Mouse (Mus musculus) c-Kit-negative CD71-positive TER-119-positive erythroid progenitor cells, embryonic 14.5 days (primary cell): ENCODE measurements around the gene Asic4.
A peak's percentile ranks its signal among the peaks of the same experiment; 100 is the strongest.

ENCODE experiments used
- DNase-seq: peaks from one replicate; pipeline ENCODE4 v3.0.0-alpha.2; 2013; ENCODE audit warnings: low read depth, low spot score

Gene Asic4

GRCm38 (mm10) chr1:75450314-75451005 lies at the start of gene Asic4:
Asic4 (plus strand) TSS chr1:75450436.
- no peak for DNase-seq

DNA sequence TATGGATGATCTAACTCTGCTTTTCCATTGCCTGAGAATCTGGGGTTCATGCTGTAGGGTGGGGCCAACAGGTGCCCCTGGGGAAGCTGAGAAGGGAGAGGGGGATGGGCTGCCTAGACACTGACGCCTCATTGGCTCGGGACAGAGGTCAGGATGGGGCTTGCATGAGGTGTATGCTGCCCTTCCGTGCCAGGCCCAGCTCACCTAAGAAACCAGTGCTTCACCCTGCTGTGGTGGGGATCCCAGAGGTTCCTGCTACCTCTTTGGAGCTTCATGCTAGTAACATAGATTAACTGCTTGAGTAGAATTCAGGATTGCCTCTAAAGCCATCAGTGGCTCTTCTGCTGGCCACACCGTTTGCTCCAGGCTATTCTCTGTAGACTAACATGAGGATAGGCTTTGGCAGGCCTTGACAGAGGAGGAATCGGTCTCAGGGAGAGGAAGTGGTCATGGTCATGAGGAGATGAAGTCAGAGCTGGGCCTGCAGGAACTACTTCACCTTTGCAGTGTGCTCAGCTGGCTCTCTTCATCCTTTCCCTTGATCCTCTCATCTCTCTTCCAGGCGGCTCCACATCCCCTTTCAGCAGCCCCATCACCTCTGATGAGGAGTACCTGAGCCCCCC lies 49.6 kb upstream of the Asic4 start:
- DNase-seq: no peak

- no peak for DNase-seq
Measured at GRCm38 (mm10) chr1:75405547-75405946, 44.7 kb upstream of the Asic4 start.

GRCm38 (mm10) chr1:75406173-75406572 lies 44.1 kb upstream of the Asic4 start:
- no peak for DNase-seq

- DNase-seq: no peak
Measured at GRCm38 (mm10) chr1:75407056-75407455, 43.2 kb upstream of the Asic4 start.

DNA sequence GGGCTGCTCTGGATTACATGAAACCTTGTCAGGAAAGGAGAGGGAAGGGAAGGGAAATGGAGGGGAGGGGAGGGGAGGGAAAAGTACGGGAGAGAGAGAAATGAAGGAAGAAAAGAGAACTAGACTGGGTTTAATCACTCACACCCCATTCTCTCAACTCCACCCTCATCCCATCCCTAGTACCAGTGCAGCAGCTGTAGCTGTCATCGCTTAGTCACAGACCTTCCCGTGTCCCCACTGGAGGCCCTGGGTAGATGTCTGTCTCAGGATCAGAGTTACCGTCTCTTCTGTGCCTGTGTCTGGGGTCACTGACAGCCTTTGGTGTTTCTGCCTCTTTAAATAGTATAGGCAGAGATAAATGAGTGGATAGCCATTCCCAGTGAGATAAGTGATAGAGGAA lies 42.0 kb upstream of the Asic4 start:
- DNase-seq: no peak

GRCm38 (mm10) chr1:75409950-75410349 lies 40.3 kb upstream of the Asic4 start:
- no peak for DNase-seq

DNA sequence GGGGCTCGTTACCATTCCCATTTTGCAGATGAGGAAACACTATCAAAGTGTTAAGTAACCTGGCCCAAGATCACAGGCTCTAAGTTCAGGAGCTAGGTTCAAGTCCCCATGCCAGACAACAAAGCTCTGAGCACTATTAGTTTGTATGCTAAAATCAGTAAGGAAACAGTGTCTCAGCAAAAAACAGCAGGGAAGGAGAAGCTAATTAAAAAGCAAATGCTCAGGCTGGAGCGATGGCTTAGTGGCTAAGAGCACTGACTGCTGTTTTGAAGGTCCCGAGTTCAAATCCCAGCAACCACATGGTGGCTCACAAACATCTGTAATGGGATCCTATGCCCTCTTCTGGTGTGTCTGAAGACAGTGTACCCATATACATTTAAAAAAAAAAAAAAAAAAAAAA lies 38.0 kb upstream of the Asic4 start:
- no peak for DNase-seq

GRCm38 (mm10) chr1:75413749-75414148 lies 36.5 kb upstream of the Asic4 start:
- DNase-seq: no peak

DNA sequence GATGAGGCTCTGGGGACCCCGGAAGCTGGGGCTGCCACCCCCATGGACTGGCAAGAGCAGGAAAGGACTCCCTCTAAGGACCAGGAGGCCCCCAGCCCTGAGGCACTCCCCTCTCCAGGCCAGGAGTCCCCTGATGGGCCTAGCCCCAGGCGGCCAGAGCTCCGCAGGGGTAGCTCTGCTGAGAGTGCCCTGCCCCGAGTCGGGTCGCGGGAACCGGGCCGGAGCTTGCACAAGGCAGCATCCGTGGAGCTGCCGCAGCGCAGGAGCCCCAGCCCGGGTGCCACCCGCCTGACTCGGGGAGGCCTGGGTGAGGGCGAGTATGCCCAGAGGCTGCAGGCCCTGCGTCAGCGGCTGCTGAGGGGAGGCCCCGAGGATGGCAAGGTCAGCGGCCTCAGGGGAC lies 28.4 kb upstream of the Asic4 start:
- no peak for DNase-seq

DNA sequence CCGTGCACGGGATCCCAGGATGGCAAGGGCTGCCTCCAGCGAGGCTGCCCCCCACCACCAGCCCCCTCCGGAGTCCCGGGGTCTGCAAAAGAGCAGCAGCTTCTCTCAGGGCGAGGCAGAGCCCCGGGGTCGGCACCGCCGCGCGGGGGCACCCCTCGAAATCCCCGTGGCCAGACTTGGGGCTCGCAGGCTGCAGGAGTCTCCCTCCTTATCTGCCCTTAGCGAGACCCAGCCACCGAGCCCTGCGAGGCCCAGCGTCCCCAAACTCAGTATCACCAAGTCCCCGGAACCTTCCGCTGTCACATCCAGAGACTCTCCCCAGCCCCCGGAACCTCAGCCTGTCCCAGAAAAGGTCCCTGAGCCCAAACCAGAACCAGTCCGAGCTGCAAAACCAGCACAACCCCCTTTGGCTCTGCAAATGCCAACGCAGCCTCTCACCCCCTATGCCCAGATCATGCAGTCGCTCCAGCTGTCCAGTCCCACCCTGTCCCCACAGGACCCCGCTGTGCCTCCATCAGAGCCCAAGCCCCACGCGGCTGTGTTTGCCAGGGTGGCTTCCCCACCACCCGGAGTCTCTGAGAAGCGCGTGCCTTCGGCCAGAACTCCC lies 27.9 kb upstream of the Asic4 start:
- no peak for DNase-seq

DNA sequence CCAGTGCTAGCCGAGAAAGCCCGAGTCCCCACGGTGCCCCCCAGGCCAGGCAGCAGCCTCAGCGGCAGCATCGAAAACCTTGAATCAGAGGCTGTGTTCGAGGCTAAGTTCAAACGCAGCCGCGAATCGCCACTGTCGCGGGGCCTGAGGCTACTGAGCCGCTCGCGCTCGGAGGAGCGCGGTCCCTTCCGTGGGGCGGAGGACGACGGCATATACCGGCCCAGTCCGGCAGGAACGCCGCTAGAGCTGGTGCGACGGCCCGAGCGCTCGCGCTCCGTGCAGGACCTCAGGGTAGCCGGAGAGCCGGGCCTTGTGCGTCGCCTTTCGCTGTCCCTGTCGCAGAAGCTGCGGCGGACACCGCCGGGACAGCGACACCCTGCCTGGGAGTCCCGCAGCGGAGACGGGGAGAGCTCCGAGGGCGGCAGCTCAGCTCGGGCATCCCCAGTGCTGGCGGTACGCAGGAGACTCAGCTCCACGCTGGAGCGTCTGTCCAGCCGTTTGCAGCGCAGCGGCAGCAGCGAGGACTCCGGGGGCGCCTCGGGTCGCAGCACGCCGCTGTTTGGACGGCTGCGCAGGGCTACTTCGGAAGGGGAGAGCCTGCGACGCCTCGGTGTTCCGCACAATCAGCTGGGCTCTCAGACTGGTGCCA lies 27.3 kb upstream of the Asic4 start:
- no peak for DNase-seq

GRCm38 (mm10) chr1:75423780-75424390 lies 26.4 kb upstream of the Asic4 start:
- no peak for DNase-seq

DNA sequence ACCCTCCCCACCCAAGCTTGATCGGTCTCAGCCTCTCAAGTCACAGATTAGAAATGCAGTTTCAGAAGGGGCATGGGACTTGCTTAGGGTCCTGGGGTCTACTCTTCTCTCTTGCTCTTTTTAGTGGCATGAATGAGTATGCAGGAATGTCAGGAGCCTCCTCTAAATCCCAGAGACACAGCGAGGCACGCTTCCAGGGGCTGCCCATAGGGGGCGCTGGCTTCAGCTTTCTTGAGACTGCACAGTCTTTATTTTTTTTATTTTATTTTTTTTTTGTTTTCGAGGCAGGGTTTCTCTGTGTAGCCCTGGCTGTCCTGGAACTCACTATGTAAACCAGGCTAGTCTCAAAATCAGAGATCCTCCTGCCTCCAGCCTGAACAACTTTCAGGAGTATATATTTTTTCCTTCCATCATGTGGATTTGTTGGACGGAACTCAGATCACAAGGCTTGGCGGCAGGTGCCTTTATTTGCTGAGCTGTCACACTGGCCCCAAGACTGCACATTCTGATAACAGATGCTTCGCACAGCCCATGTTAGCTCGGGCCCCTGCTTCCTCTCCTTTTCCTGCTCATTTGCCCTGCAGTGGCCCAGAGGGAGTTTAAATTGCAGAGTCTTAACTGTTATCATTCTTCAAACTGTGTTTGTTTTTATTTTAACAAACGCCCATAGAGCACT lies 24.3 kb upstream of the Asic4 start:
- DNase-seq: no peak

- peak; percentile 26 for DNase-seq
Measured at GRCm38 (mm10) chr1:75435475-75436328, 14.5 kb upstream of the Asic4 start, which contains the start of gene Gmppa. Gmppa (plus strand) TSS chr1:75435930.

DNA sequence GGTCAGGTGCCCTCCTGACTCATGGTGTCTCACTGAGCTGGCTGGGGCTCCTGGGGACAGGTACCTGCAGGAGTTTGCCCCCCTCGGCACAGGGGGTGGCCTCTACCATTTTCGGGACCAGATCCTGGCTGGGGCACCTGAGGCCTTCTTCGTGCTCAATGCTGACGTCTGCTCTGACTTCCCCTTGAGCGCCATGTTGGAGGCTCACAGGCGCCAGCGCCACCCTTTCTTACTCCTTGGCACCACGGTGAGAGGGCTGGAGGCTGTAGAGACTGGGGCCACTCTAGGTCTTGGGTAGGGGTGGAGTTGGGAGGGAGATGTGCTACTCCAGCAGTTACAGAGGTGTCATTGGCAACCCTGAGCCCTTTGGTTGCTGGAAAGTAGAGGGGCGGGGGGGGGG lies 11.5 kb upstream of the Asic4 start:
- DNase-seq: no peak

DNA sequence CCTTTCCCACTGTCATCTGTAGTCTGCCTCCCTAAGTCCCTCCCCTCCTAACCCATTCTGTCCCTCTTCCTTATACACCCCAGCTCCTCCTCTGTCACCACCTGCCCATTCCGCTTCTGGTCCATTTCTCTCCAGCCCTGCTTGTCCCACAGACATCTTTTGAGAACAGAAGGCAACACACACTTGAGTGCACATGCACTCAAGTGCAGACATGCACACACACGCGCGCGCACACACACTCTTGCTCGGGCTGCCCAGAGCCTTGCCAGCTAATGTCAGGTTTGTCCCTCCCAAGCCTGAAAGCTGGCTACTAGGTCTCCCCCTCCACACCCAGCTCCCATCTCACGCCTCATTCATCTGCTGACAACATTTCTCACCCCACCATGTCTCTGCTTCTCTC lies 9.6 kb upstream of the Asic4 start:
- no peak for DNase-seq

GRCm38 (mm10) chr1:75441471-75441996 lies 8.7 kb upstream of the Asic4 start:
- no peak for DNase-seq

DNA sequence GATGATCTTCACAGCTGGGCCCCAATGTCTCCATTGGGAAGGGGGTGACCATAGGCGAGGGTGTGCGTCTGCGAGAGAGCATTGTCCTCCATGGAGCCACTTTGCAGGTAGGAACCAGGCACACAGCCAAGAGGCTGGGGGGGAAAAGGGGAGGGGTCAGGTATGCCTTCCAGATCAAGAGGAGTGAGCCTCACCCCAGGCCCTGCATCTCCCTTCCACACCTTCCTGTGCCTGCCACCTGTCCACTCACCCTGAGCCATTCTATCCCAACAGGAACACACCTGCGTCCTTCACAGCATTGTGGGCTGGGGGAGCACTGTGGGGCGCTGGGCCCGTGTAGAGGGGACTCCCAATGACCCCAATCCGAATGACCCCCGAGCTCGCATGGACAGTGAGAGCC lies 8.1 kb upstream of the Asic4 start:
- no peak for DNase-seq

GRCm38 (mm10) chr1:75442811-75443210 lies 7.4 kb upstream of the Asic4 start:
- no peak for DNase-seq
